Mouse (Mus musculus) heart, embryonic 16.5 days (tissue): ENCODE results near the gene Sec24c. TPM values are rescaled to one million over a fixed set of nuclear protein-coding genes. Genes with fewer than 3 reads are reported as not detected.

ENCODE experiments used
- ATAC-seq: fragments of 200-750 bp; cut with Nextera tagmentation; replicated peaks from 2 replicates; pipeline ENCODE4 v1.8.0; 2017; ENCODE audit warnings: moderate number of reproducible peaks; ENCODE audit not compliant: insufficient read depth, low FRiP score; ENCODE audit errors: extremely low read depth
- H3K27ac ChIP-seq: fragments of 300-500 bp; sonication (generic); 2 replicates; pipeline ENCODE4 v1.5.1; 2014; ENCODE audit warnings: mild to moderate bottlenecking, low read length, control low read depth, moderate library complexity
- H3K27me3 ChIP-seq: fragments of 300-500 bp; sonication (generic); 2 replicates; pipeline ENCODE4 v1.6.1; 2014; ENCODE audit warnings: low read length, mixed read lengths; ENCODE audit not compliant: control insufficient read depth, insufficient read depth
- H3K36me3 ChIP-seq: fragments of 300-500 bp; sonication (generic); 2 replicates; pipeline ENCODE4 v1.6.1; 2014; ENCODE audit not compliant: control insufficient read depth, insufficient read depth
- H3K4me1 ChIP-seq: fragments of 300-500 bp; sonication (generic); 2 replicates; pipeline ENCODE4 v1.6.1; 2014; ENCODE audit warnings: low read length, mixed read lengths; ENCODE audit not compliant: control insufficient read depth, insufficient read depth
- H3K4me2 ChIP-seq: fragments of 300-500 bp; sonication (generic); 2 replicates; pipeline ENCODE4 v1.6.1; 2014; ENCODE audit warnings: low read depth, mild to moderate bottlenecking, control low read depth, low read length
- H3K4me3 ChIP-seq: fragments of 300-500 bp; sonication (generic); 2 replicates; pipeline ENCODE4 v1.5.1; 2014; ENCODE audit warnings: mild to moderate bottlenecking, control low read depth, low read length
- H3K9ac ChIP-seq: fragments of 300-500 bp; sonication (generic); 2 replicates; pipeline ENCODE4 v1.6.1; 2014; ENCODE audit warnings: low read length, control low read depth
- H3K9me3 ChIP-seq: fragments of 300-500 bp; sonication (generic); replicated peaks from 2 replicates; pipeline ENCODE4 v1.6.1; 2016; ENCODE audit warnings: low read length; ENCODE audit not compliant: control insufficient read depth
- WGBS: fragments of 180-500 bp; shearing (Covaris S2); extraction: QIAGEN DNeasy Blood & Tissue Kit; methylation state at CpG from one replicate; pipeline ENCODE4 v1.1.7; 2014; 5-methylcytosine and 5-hydroxymethylcytosine counted together
- polyA plus RNA-seq: library from polyadenylated mRNA; unstranded; fragments of >200 nt; fragmentation: Nextera tagmentation; extraction: Ambion mirVana; gene quantifications from 2 replicates; pipeline ENCODE4 v1.2.1, GENCODE M21; 2015

Gene Sec24c
- polyA plus RNA-seq, 1 experiment from 2014 or later = 73.2 TPM

DNA sequence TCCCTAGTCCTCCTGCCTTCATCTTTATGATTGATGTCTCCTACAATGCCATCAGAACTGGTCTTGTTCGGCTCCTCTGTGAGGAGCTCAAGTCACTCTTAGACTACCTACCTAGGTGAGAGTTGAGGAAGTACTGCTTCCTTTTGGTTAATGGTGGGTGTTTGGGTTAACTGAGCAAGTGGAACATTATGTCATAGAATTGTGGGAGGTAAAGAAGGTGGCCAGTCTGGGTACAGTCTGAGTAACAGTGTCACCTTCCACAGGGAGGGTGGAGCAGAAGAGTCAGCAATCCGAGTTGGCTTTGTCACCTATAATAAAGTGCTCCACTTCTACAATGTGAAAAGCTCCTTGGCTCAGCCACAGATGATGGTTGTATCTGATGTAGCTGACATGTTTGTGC, 14.9 kb downstream of the Sec24c start:
- 85% methylated on average over 2 of the region's 2 CpGs for WGBS
- Histone ChIP-seq H3K4me3 (no peak overlapping the region), H3K4me1 (no peaks in the 10 kb centered on the region; the same call in 1 of the 2 replicates), H3K9me3 (no peaks in the 10 kb centered on the region), H3K27me3 (no peaks in the 10 kb centered on the region), H3K27ac (no peak overlapping the region), H3K9ac (no peak overlapping the region), H3K4me2 (no peak overlapping the region), H3K36me3 (peaks cover 87% of the 10 kb centered on the region)
- ATAC-seq = no peak

DNA sequence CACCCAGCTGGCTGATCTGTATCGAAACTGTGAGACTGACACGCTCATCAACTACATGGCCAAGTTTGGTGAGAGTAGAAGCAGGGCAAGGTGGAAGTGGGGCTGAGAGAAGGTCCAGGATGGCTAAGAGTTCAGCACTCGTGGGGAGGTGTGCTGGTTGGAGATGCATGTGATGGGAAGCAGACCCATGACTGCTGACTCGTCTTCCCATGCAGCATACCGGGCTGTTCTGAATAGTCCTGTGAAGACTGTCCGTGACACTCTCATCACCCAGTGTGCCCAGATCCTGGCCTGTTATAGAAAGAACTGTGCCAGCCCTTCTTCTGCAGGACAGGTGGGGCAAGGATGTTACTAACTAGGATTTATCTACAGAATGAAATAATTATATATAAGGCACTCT, 17.7 kb downstream of the Sec24c start:
- Histone ChIP-seq H3K9me3 (no peaks in the 10 kb centered on the region), H3K27me3 (no peaks in the 10 kb centered on the region), H3K4me1 (peaks cover 16% of the 10 kb centered on the region), H3K9ac (no peak overlapping the region), H3K4me2 (no peak overlapping the region), H3K27ac (no peak overlapping the region), H3K36me3 (peaks cover 63% of the 10 kb centered on the region), H3K4me3 (no peak overlapping the region)
- 85% methylated on average over 6 of the region's 6 CpGs for WGBS
- no peak for ATAC-seq

DNA sequence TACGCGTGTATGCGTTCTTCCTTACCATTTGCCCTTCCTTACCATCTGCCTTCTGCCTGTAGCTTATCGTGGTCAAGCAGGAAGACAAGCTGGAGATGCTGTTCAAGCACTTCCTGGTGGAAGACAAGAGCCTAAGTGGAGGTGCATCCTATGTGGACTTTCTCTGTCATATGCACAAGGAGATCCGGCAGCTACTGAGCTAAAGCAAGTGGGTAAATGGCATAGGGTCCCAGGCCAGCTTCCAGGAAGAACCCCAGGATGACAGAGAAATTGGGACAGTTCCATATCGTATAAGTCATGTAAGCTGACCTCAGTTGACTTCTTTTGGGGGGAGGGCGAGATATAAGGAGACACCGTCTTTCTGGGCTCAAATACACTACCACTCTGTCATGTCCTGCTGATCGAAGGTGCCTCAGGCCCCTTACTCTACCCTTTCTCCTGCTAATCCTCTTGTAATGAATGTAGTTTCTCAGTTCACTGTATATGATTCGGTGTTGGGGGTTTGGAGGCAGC, 19.5 kb downstream of the Sec24c start:
- 80% methylated on average over 10 of the region's 10 CpGs for WGBS
- Histone ChIP-seq H3K36me3 (peaks cover 46% of the 10 kb centered on the region), H3K4me3 (no peak overlapping the region), H3K4me1 (peaks cover 31% of the 10 kb centered on the region), H3K27ac (no peak overlapping the region), H3K4me2 (no peak overlapping the region), H3K27me3 (no peaks in the 10 kb centered on the region), H3K9ac (no peak overlapping the region), H3K9me3 (no peaks in the 10 kb centered on the region)
- no peak for ATAC-seq

DNA sequence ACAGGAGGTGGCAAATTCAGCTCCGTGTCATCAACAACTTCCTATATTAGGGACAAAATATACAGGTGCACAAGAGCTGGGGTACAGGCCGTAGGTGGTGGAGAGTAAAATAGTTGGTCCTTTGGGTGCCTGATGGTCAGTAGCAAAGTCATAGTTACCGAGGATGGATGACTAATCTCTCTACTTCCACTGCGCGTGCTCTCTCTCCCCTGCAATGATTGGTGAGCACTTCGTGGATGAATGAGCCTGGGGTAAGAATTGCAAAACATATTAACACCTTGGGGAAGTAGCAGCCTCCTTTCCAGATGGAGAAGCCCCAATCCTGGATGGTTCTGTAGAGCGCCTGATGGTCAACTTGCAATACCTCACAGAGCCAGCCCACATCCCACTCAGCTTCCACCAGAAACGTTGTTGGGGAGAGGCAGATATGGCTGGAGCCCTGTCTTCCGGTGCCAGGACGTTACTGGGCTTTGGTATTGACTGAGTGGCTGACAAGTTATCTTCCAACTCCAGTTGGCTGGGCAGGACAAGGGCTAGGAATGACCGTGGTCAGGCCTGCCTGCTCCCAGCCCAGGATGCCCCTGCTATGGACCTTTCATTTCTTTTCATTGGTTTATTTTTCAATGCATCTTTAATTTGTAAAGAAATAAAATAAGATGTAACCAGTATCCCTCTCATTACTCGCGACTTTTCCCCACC, 20.2 kb downstream of the Sec24c start:
- no peaks in the 10 kb centered on the region for H3K9me3 ChIP-seq
- 41% methylated on average over 13 of the region's 13 CpGs for WGBS

GRCm38 (mm10) chr14:20694884-20695760, 21.0 kb downstream of the Sec24c start, which contains the start of gene Fut11:
Gene Fut11, plus strand, starts transcription at chr14:20694968.
- Histone ChIP-seq H3K4me2 (peak within 1 kb of the TSS; percentile 90), H3K27me3 (no peaks in the 10 kb centered on the region), H3K27ac (peak within 1 kb of the TSS; percentile 98), H3K4me1 (peaks cover 40% of the 10 kb centered on the region), H3K9me3 (no peaks in the 10 kb centered on the region), H3K4me3 (peak within 1 kb of the TSS; percentile 91), H3K9ac (peak within 1 kb of the TSS; percentile 96), H3K36me3 (peaks cover 31% of the 10 kb centered on the region)
- ATAC-seq = peak; percentile 91
- WGBS = under 1% methylated on average over 111 of the region's 111 CpGs

More for the DNA sequence above, 20.2 kb downstream of the Sec24c start:
- no peaks in the 10 kb centered on the region for H3K27me3 ChIP-seq
- peaks cover 39% of the 10 kb centered on the region for H3K36me3 ChIP-seq
- peak overlapping the region; percentile 98 for H3K27ac ChIP-seq
- ATAC-seq = peak; percentile 3; the same call in 1 of the 2 replicates
- H3K4me3 ChIP-seq = peak overlapping the region; percentile 91
- peak overlapping the region; percentile 96 for H3K9ac ChIP-seq
- peaks cover 33% of the 10 kb centered on the region for H3K4me1 ChIP-seq
- H3K4me2 ChIP-seq = peak overlapping the region; percentile 90

DNA sequence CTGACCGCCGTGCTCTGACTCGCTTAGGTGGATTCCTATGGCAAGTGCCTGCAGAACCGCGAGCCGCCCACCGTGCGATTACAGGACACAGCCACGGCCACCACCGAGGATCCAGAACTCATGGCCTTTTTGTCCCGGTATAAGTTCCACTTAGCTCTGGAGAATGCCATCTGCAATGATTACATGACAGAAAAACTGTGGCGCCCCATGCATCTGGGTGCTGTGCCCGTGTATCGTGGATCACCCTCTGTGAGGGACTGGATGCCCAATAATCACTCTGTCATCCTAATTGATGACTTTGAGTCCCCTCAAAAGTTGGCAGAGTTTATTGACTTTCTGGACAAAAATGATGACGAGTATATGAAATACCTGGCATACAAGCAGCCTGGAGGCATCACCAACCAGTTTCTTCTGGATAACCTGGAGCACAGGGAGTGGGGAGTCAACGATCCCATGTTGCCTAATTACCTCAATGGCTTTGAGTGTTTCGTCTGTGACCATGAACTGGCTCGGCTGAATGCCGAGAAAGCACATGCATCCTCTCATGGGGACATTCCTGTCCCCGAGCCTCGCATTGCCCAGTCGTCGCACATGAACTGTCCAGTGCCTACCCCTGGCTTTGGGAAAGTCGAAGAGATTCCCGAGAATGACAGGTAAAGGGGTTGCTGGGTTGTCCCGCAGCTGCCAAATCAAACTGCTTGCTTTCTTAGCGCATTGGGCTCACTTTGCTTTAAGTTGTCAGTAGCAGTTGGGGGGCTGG, 21.8 kb downstream of the Sec24c start:
- H3K4me1 ChIP-seq = peaks cover 45% of the 10 kb centered on the region
- peak overlapping the region; percentile 91 for H3K4me3 ChIP-seq
- peak overlapping the region; percentile 90 for H3K4me2 ChIP-seq
- peak overlapping the region; percentile 96 for H3K9ac ChIP-seq
- WGBS = 11% methylated on average over 27 of the region's 27 CpGs
- peaks cover 26% of the 10 kb centered on the region for H3K36me3 ChIP-seq
- no peak for ATAC-seq
- no peaks in the 10 kb centered on the region for H3K9me3 ChIP-seq
- H3K27me3 ChIP-seq = no peaks in the 10 kb centered on the region
- peak overlapping the region; percentile 98 for H3K27ac ChIP-seq

- WGBS = 6% methylated on average over 1 of the region's 1 CpGs
- ATAC-seq = no peak
Measured at GRCm38 (mm10) chr14:20696986-20697385, 22.9 kb downstream of the Sec24c start.

DNA sequence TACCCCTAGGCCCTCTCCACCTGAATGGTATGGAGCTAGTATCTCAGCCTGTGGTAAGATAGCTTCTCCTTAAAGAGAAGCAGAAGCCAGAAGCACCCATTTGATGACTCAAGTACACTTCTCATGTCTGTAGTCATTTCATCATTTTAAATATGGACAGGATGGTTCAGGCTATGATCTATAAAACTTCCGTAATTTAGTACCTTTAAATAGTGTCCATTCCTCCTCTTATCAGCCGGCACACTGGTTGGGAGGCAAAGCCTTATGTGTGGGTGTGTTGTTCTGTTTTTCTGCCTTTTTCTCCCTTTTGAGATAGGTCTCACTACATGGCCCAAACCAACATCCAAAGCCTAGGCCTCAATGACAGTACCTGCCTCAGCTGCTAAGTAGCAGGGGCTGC, 24.4 kb downstream of the Sec24c start:
- Histone ChIP-seq H3K4me1 (peaks cover 55% of the 10 kb centered on the region), H3K9ac (no peak overlapping the region), H3K27me3 (no peaks in the 10 kb centered on the region), H3K36me3 (peaks cover 5% of the 10 kb centered on the region; the same call in 1 of the 2 replicates), H3K4me2 (no peak overlapping the region), H3K4me3 (no peak overlapping the region), H3K27ac (no peak overlapping the region), H3K9me3 (no peaks in the 10 kb centered on the region)
- WGBS = 66% methylated on average over 2 of the region's 2 CpGs
- ATAC-seq = no peak

More at GRCm38 (mm10) chr14:20696986-20697385, 22.9 kb downstream of the Sec24c start:
- peak overlapping the region; percentile 90 for H3K4me2 ChIP-seq
- peak overlapping the region; percentile 18; the same call in 1 of the 2 replicates for H3K9ac ChIP-seq
- H3K27me3 ChIP-seq = no peaks in the 10 kb centered on the region
- peaks cover 16% of the 10 kb centered on the region for H3K36me3 ChIP-seq
- H3K4me3 ChIP-seq = peak overlapping the region; percentile 91
- H3K4me1 ChIP-seq = peaks cover 54% of the 10 kb centered on the region
- H3K27ac ChIP-seq = no peak overlapping the region
- no peaks in the 10 kb centered on the region for H3K9me3 ChIP-seq
